Mouse (Mus musculus): ENCODE results near the gene Dnajc30.
A peak's percentile ranks its signal among the peaks of the same experiment; 100 is the strongest.
"Not testable (repeated sequence)": the region's sequence is repeated elsewhere in the genome, so short reads cannot be mapped to it uniquely, and the experiment has no call there.

The Dnajc30 gene

DNA sequence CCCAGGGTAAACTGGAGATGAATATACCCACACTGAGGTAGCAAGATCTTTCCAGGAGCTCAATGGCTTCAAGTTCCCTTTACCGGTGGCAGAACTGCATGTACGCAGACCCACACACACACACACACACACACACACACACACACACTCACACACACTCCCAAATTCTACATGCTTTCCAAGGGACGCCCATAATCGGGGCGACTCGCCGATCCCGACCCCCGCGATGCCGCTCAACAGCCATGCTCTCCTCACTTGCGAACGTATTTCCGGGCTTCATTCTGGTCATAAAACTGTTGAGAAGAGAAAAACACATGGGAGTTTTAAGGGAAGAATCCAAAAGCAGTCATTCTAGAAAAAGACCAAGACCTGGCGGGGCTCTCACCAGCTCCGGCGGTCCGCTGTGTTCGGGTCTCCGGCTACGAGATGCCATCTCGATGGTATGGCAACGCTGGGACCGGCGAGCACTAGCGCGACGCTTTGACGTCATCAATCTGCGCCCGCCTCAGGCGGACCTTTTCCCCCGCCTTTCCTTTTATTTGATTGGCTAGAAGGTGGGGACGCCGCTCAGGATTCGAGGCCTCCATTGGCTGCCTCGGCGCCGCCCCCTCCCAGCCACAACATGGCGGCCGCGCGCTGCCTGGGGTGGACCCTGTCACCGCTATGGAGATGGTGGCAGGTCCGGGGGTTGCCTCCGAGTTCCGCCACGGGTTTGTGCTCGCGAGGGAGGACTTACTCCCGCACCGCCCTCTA is at the start of gene Dnajc30:
Gene Dnajc30, plus strand, starts transcription at position 574 of the 753 bp plus-strand sequence.
- peak; percentile 97 for DNase-seq (ENCODE audit: low spot score)

DNA sequence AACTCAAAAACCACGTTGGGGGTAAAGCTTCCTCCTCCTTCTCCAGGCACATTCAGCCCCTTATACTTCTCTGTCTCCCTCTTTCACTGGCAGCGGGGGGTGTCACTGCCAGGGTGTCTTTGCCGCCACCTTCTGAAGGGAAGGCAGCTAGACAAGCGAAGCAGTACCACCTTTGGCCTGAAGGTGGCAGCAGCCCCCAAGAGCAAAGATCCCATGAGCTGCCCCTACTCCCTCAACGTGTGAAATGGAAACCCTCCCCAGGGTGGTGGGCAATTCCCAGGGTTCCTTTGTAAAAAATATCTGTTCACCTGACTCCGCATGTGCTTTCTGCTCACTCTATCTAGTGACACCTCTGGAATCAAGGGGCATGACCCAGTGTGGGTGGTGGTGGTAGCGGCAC is 48.5 kb upstream of the Dnajc30 start:
- peak; percentile 76 for DNase-seq (ENCODE audit: low spot score)

DNA sequence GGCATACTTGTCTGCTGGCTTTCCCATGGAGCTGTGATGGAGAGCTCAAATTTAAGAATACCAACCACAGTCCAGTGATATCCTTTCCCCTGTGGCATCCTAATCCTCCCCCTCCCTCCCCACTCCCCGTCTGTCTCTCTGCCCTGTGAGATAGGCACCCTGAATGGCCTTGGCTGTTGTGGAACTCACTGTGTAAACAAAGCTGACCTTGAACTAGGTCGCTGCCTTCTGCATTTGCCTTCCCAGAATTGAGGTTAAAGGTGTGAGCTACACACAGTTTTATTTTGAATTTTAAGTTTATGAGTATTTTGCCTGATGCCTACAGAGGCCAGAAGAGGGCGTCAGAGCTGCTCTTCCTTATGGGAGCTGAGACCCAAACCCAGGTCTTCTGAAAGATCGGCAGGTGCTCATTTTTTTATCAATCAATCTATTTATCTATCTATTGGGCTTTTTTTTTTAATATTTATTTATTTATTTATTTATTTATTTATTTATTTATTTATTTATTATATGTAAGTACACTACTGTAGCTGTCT is 47.7 kb upstream of the Dnajc30 start:
- DNase-seq (ENCODE audit: low spot score) = no peak

DNA sequence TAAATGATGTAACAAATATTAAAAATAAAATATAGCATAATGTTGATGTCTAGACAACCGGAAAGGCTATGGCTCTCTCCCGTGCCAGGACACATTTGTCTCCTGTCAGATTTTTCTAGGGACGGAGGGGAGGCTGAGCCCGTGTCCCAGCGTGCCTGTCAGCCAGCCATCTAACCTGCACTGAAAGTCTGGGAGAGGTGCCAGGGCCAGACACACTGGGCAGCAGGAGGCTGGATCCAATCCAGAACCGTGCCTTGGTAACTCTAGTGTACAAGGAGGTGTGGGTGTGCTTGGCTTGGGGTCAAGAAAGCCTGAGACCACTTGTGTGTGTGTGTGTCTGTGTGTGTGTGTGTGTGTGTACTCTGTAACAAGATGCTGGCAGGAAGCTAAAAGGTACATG is 42.2 kb upstream of the Dnajc30 start:
- no peak for DNase-seq (ENCODE audit: low spot score)

DNA sequence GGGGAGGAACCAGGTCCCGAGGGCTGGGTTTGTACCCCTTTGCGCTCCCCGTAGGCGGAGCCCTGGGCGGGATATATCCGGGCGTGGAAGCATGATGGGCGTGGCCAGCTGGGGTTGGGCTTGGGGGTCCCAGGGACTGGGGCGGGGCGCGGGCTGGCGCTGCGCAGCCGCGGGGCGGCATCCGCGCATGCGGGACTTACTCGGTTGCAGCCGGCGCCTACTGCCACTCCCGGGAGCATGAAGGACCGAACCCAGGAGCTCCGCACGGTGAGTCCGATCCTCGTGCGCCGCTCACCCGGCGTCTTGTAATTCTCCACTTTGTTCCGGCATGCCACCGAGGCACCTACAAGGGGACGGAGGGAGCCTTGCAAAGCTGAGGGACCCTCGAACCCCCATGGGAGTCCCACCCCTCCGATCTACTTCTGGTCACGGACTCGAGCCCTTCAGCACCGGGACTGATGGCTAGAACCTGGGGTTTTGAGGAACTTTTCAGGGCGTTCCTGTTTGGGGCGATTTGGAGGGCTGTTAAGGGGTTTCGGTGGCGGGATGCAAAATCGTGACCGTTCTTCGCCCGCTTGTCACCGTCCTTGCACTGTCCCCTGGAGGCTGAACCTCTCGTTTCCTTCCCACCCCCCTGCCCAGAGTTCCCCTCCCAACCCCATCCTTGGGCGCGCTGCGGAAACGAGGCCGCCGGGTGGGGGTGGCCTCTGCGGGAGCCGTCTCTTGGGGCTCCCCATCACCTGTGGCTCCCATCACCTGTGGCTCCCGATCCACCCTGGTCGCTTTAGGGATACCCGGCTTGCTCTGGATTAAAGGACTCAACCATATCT is 40.4 kb upstream of the Dnajc30 start, which contains the start of gene Stx1a:
Gene Stx1a, plus strand, starts transcription at position 139 of the 830 bp plus-strand sequence.
- DNase-seq (ENCODE audit: low spot score) = peak; percentile 79

DNA sequence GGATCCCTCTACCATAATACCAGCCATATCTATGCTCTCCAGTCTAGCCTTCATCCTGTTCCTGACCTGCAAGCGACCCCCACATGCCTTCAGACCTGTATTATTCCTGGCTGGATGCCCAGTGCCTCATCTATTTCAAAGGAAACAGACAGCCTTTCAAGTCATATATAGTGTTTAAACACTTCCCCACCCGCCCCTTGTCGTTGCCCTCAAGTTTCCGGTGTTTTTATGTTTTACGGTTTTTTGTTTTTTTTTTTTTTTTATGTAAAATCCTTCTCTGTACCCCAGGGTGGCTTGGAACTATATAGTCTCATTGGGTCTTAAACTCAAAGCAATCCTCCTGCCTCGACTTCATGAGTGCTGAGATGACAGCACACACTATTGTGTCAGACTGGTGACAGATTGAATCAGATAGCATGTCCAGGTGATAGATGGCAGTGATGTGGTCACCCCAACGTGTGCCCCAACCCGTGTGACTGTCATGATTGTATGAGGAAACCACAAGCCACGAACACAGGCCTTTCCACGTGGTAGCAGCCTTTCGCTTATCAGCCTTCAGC is 39.3 kb upstream of the Dnajc30 start:
- no peak for DNase-seq (ENCODE audit: low spot score)

DNA sequence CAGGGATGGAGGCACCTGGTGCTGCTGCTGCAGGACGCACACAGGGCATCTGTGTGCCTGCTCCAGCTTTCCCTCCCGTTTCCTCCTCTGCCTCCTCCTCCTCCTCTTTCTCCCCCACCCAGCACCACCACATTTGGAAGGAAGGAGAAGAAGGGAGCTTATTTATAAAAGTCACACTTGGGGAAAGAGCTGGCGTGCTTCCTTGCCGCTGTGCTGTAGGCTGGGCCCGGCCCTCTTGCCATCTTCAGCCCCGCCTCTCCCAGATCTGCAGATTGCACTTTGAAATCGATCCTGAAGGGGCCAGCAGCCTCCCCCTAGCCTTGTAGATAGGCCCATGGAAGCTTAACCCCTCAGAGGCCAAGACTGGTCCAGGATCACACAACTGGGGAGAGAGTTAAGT is 38.1 kb upstream of the Dnajc30 start:
- DNase-seq (ENCODE audit: low spot score) = peak; percentile 61

DNA sequence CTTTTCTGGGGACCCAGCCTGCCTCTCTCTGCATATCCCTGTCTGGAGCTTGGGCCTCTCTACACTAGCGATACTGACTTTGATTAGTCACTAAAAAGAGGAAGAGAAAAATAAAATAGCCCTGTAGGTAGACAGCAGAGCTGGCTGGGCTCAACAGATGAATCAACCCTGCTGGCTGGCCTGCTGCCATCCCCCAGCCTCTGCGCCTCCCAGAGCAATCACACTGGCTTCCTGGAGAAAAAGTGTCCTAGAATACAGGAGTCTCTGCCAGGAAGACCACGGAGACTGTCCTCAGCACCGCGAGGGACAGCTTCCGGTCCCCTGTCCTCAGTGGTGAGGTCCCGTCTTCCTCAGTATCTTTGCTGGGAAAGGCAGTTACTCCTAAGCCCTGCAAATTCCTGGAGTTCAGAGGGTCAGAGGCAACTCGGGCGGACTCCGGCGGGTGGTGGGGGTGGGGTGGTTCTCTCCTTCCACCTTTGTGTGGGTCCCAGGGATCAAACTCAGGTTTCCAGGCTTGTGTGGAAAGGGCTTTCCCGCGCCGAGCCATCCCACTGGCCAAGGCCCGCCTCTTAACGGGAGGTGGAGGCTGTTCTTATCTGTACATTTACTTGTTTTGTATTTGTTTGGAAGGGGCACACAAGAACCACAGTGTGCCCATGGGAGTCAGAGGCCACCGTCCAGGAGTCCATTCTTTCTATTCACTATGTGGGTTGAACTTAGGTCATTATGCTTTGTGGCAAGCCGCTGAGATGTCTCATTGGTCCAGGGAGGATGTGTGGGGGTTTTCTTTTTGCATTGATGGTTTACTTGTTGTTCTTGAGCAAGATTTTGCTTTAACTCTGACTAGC is 34.8 kb upstream of the Dnajc30 start:
- DNase-seq (ENCODE audit: low spot score) = no peak

DNA sequence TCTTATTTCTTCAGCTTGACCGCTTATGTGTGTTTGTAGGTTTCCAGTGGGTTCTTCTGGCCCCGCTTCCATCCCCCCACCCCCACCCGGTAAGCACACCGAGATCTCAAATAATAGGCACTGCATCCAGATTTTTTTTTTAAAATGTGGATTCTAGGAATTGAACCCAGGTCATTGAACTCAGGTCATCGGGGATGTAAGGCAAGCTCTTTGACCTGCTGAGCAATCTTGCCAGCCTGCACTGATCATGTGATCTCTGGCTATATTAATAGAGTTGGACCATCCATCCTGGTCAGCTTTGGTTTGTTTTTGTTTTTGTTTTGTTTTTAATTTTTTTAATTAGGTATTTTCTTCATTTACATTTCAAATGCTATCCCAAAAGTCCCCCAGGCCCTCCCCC is 31.4 kb upstream of the Dnajc30 start:
- DNase-seq (ENCODE audit: low spot score) = no peak

DNA sequence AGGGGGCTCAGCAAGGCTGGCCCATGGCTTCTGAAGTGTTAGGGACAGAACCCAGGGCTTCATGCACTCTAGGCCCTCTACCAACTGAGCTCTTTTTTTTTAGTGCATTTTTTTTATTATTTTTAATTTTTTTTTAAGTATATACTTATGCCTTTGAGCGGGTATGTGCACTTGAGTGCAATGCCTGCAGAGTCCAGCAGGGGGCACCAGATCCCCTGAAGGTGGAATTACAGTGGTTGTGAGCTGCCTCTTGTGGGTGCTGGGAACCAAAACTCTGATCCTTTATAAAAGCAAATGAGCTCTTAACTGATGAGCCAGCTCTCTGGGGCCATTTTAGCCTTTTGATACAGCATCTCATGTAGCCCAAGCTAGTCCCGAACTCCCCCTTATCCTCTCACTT is 29.4 kb upstream of the Dnajc30 start:
- DNase-seq (ENCODE audit: low spot score) = no peak

DNA sequence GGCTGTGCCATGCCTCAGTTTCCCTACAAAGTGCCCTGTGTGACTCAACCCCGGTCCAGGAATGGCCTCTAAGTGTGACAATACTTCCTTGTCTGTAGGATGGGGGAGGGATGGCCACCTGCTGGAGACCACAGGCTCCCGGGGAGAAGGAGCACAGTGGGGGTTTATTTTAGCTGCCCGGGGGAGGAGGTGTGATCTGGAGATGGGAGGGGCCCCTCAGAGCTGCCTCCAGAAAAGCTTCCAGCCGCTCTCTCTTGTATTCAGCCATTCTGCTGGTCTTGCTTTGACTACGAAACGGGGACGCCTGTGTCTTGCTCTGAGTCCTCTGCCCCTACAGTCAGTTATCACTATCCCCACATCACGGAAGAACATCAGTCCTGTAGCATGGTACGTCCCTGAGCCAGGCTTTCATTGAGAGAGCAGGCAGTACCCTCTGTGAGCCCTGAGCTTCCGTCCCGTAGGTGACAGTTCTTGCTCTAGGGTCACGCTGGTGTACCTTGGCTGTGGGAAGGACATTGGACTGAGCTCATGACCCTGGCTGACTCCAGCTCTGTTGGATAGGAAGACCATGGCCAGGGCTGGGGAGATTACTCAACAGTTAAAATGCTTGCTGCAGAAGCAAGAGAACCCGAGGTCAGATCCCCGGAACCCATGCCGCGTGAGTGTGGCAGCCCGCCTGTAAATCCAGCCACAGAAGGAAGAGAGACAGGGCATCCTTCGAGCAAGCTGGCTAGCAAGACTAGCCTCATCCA is 28.2 kb upstream of the Dnajc30 start:
- DNase-seq (ENCODE audit: low spot score) = peak; percentile 51

DNA sequence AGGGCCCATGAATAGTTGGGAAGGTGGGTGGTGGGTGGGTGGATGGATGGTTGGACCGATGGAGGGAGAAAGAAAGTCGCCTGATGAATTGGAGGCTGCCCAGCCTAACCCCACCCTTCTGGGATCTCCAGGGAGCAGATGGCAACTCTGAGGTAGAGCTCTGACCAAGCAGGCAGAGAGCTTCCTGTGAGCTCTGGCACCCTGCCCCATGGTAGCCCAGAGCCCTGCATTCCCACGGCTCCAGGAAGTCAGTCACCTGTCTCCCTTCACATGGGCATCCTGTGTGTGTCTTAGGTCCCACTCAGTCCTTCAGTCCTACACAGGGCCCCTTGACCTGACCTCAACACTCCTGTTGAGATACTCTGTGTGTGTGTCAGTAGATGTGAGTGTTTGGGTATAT is 26.1 kb upstream of the Dnajc30 start:
- no peak for DNase-seq (ENCODE audit: low spot score)

DNA sequence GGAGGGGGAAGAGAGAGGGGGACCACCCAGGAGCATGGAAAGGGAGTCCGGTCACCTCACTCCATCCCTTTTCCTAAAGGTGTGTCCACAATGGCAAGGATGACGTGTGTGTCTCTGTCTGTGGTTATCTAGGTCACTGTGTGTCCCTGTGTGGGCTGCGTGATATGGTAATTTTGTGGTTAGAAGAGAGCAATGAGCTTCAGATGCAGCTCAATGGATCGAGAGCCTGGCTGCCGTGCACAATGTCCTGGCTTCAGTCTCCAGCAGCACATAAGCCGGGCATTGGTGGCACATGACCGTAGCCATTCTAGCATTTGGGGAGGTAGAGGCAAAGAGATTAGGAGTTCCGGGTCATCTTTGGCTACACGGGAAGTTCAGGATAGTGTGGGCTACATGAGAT is 24.5 kb upstream of the Dnajc30 start:
- no peak for DNase-seq (ENCODE audit: low spot score)

DNA sequence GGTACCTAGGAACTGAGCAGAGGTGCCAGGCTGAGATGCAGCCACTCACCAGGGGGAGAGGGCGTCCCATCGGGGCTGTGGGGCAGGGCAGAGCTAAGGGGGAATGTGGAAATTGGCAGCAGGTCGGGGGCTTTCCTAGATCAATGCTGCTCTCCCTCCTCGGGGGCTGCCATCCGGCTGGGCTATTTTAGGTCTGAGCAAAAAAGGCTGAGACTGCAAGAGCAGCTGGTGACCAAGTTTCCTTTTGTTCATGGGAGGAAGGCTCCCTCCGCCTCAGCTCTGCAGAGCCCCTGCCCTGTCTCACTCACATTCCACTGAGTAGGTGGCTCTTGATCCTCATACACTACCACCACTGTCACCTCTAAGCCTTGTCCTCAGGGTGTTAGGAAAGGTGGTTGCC is 23.9 kb upstream of the Dnajc30 start:
- DNase-seq (ENCODE audit: low spot score) = no peak

DNA sequence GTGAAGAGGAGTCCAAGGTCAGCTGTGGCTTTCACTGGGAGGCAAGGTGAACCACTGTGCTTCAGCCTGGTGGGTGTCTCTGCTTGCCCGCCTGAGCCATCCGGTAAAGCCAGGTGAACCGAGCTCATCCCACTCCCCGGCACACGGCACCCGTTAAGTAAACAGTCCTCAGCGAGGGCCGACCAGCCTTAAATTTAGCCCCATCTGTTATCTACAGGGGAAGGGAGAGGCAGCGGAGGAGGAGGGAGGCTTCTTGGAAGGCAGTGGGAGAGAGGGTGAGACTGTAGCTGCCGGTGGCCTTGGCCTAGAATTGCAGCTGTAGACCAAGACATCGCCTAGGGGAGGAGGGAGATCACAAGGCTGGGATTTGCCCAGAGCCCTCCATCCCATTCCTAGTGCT is 23.2 kb upstream of the Dnajc30 start:
- no peak for DNase-seq (ENCODE audit: low spot score)

DNA sequence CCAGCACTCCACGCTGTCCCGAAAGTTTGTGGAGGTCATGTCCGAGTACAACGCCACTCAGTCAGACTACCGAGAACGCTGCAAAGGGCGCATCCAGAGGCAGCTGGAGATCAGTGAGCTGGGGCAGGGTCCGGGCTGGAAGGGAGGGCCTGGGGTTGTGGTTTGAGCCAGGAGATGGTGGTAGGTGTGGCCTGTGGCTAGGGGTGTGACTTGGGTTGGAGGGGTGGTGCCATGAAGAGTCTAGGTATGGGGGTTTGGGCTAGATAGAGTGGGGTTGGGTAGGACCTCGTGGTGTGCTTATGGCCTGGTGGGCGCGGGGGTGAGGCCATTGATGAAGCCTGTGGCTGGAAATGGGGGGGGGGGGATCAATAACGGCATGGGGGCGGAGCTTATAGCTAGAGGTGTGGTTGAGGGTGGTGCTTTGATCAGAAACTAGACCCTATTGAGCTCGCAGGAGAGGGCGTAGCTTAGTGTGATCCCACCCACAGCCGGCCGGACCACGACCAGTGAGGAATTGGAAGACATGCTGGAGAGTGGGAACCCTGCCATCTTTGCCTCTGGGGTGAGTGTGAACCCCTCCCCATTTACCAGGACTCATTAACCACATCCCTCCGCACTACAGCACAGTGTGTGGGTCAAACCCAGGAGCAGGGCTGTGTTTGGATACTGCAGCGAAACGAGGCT is 21.8 kb upstream of the Dnajc30 start:
- DNase-seq (ENCODE audit: low spot score) = no peak

DNA sequence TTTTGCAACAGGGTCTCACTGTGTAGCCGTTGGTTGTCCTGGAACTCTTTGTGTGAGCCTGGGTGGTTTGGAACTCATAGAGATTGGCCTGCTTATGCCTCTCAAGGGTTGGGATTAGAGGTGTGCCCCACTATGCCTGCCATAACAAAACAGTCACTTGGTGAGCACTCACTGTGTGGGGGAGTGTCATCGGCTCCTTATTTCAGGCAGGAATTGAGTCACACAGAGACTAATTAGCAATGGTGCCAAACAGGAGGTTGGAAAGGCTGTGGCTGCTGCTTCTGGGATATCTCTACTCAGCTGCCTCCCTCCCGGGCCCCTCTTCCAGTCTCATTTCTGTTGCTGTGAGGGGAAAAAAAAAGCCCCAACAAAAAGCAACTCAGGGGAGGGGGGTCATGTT is 19.4 kb upstream of the Dnajc30 start:
- no peak for DNase-seq (ENCODE audit: low spot score)

DNA sequence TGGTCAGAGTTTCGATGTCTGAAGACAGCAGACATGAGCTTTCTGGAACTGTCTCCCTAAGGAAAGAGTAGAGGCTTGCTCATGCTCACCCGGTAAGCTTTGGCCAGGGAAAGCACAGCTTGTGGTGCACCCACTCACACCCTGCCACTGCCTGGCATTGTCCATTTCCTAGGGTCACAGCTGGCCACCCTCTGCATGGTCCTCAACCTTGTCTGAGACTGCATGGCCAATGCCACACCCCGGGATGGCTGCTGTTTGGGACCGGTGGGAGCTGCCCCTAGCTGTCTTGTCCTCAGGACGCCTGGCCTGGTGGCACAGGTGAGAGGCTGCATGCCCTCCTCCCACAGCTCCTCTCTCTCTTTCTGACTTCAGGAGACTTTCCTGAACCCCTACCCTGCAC is 15.5 kb upstream of the Dnajc30 start:
- no peak for DNase-seq (ENCODE audit: low spot score)

DNA sequence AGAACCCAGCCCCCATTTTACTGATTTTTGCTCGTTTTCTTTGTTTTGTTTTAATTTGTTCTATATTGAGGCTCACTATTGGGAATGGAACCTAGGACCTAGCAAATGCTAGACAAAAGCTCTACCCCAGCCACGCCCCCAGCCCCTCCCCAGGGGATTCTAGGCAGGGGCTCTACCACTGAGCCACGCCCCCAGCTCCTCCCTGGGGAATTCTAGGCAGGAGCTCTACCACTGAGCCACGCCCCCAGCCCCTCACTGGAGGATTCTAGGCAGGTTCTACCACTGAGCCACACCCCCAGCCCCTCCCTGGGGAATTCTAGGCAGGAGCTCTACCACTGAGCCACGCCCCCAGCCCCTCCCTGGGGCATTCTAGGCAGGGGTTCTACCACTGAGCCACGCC is 14.7 kb upstream of the Dnajc30 start:
- not testable (repeated sequence) for DNase-seq (ENCODE audit: low spot score)

DNA sequence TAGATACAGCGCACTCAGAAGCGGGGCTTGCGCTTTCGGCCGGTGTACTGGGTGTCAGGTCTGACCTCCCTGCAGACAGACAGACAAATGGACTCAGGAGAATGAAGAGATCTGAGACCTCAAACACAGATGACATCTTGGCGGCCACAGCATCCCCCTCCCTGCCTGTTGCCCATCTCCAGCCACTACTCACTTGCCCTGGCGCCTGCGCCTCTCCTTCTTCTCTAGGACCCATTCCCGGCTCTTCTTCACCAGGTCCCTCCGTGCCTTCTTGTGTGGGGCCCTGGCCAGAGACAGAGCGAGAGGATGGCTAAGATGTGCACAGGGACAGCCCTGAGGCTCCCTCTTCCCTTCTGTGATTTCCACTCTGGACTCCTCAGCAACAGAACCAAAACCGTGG is 10.6 kb upstream of the Dnajc30 start:
- no peak for DNase-seq (ENCODE audit: low spot score)

DNA sequence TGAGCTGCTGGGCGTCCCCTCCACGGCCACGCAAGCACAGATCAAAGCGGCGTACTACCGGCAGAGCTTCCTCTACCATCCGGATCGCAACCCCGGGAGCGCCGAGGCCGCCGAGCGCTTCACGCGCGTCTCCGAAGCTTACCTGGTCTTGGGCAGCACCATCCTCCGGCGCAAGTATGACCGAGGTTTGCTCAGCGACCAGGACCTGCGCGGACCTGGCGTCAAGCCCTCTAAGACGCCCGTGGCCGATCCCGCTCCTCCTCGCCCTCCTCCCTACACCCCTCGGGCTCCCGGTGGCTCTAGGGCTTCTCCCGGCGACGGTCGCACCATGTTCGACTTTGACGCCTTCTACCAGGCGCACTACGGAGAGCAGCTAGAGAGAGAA is 372 bp downstream of the Dnajc30 start:
- DNase-seq (ENCODE audit: low spot score) = no peak
